Mouse (Mus musculus) kidney, embryonic 16.5 days (tissue): ENCODE data around the gene Pus1. TPM values are rescaled to one million over a fixed set of nuclear protein-coding genes. Genes with fewer than 3 reads are reported as not detected.
A peak's percentile ranks its signal among the peaks of the same experiment; 100 is the strongest.

Source experiments
- ATAC-seq: fragments of 200-750 bp; cut with Nextera tagmentation; 2 replicates; pipeline ENCODE4 v1.8.0; 2017; ENCODE audit warnings: moderate TSS enrichment; ENCODE audit not compliant: low FRiP score, low TSS enrichment
- H3K27ac ChIP-seq: fragments of 300-500 bp; sonication (generic); 2 replicates; pipeline ENCODE4 v1.5.1; 2014; ENCODE audit warnings: low read length
- H3K27me3 ChIP-seq: fragments of 300-500 bp; sonication (generic); 2 replicates; pipeline ENCODE4 v1.6.1; 2014; ENCODE audit warnings: low read length, control low read depth, mixed read lengths; ENCODE audit not compliant: insufficient read depth
- H3K36me3 ChIP-seq: fragments of 300-500 bp; sonication (generic); 2 replicates; pipeline ENCODE4 v1.6.1; 2014; ENCODE audit warnings: low read length, control low read depth, mixed read lengths; ENCODE audit not compliant: insufficient read depth
- H3K4me1 ChIP-seq: fragments of 300-500 bp; sonication (generic); 2 replicates; pipeline ENCODE4 v1.6.1; 2014; ENCODE audit warnings: low read length, control low read depth, mixed read lengths; ENCODE audit not compliant: insufficient read depth
- H3K4me2 ChIP-seq: fragments of 300-500 bp; sonication (generic); replicated peaks from 2 replicates; pipeline ENCODE4 v1.6.1; 2014; ENCODE audit warnings: low read depth, low read length
- H3K4me3 ChIP-seq: fragments of 300-500 bp; sonication (generic); 2 replicates; pipeline ENCODE4 v1.5.1; 2014; ENCODE audit warnings: mild to moderate bottlenecking, low read length
- H3K9ac ChIP-seq: fragments of 300-500 bp; sonication (generic); replicated peaks from 2 replicates; pipeline ENCODE4 v1.6.1; 2014; ENCODE audit warnings: low read length
- H3K9me3 ChIP-seq: fragments of 300-500 bp; sonication (generic); 2 replicates; pipeline ENCODE4 v1.6.1; 2016; ENCODE audit warnings: low read length, control low read depth
- WGBS: fragments of 180-500 bp; shearing (Covaris S2); extraction: QIAGEN DNeasy Blood & Tissue Kit; methylation state at CpG from one replicate; pipeline ENCODE4 v1.1.7; 2014; 5-methylcytosine and 5-hydroxymethylcytosine counted together
- polyA plus RNA-seq: library from polyadenylated mRNA; unstranded; fragments of >200 nt; fragmentation: Nextera tagmentation; extraction: Ambion mirVana; gene quantifications from 2 replicates; pipeline ENCODE4 v1.2.1, GENCODE M21; 2015

The Pus1 gene
- polyA plus RNA-seq, result 44.4 and 45.1 TPM in 2 replicates

DNA sequence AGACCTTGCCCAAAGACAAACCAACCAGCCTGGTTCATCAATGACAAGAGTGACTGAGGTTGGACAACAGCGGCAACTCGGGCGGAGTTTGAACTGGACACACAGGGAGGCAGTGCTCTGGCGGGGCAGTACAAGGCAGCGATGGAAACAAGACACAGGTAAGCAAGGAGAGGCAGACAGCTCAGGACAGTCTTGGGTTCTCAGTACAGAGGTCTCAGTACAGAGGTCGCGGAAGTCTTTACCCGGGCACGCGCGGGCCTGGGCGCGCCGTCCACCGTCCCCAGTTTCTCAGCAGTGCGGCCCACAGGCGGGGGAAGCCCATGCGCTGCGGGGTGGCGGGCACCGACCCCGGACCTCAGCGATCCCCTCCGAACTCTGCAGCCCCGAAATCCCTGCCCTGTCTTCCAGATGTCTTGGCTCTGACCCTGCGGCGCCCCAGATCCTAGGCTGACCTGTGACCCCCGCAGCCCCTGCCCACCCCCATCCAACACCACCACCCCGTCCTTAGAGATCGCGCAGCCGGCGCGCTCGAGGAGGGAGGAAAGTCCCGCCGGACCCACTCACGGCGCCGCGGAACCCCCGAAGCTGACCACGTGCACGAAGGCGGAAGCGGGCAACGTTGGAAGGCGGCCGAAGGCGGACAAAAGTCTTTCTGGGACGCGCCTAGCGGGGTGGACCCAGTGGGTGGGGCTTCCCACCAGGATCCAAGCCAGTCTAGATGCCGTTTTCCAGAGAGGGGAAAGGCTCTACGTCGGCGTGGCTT is at the start of gene Pus1:
Gene Pus1, minus strand, starts transcription at position 662 of the 763 bp plus-strand sequence.
- Histone ChIP-seq H3K9ac (peak within 1 kb of the TSS; percentile 81), H3K27ac (peak within 1 kb of the TSS; percentile 59), H3K4me3 (peak within 1 kb of the TSS; percentile 79), H3K36me3 (peaks cover 20% of the 10 kb centered on the region), H3K4me1 (peaks cover 9% of the 10 kb centered on the region), H3K27me3 (no peaks in the 10 kb centered on the region), H3K4me2 (peak within 1 kb of the TSS; percentile 74), H3K9me3 (no peaks in the 10 kb centered on the region)
- WGBS, result 1% methylated on average over 52 of the region's 57 CpGs
- peak; percentile 87 for ATAC-seq

DNA sequence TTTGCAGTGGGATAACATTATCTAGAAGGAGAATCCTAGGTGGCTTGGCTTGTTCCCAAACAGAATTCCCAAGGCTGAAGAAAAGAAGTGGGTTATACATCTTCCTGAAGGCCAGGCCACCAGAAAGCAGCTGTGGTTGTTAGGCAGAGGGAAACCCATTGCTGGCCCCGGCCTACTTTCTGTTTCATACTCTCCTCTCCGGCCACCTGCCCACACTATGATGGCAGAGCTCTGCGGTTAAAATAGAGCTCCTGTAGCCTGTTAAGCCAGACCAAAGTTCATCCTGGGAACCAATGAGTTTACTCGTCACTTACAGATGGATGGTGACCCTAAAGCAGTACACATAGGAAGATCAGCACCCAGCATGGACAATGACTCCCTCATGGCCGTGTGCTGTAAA is 47.1 kb upstream of the Pus1 start:
- Histone ChIP-seq H3K4me1 (peaks cover 19% of the 10 kb centered on the region; the same call in 1 of the 2 replicates), H3K27me3 (no peaks in the 10 kb centered on the region), H3K9me3 (no peaks in the 10 kb centered on the region), H3K27ac (peak overlapping the region; percentile 73), H3K36me3 (peaks cover 7% of the 10 kb centered on the region; the same call in 1 of the 2 replicates), H3K4me2 (no peak overlapping the region), H3K4me3 (no peak overlapping the region), H3K9ac (no peak overlapping the region)
- 85% methylated on average over 5 of the region's 5 CpGs for WGBS
- ATAC-seq, result no peak

DNA sequence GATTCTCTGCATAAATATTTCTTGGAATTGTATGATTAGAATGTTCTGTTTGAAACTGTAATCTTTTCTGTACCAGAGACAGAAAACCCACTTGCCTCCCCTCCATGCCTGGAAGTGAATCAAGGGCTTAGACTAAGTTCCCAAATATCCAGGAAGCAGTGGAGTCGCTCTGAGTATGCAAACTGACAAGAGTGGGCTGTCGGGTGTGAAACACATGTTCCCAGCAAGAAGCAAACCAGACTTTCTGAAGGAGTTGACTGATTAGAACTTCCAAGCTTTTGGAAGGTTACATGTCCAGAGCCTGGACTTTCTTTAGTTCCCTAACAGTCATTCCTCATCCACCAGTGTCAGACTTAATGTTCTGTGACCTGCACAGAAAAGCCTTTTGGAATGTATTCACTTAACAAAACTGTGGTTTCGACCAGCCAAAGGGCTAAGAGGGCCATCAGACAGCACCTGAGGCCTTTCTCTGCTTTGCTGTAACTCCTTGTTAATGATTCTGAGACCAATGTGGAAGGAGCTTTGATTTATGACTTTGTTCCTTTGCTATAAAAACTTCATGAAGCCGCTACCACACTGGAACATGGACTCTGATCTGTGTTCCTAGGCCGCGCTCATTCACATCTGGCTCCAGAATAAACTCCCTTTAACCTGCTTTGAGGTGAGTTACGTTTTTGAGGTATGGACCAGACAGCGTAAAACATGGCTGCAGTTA is 46.5 kb upstream of the Pus1 start:
- 0 out of 2 replicates have a peak overlapping the region, but pooled peaks have one; percentile 1 for H3K9ac ChIP-seq
- peaks cover 3% of the 10 kb centered on the region; the same call in 1 of the 2 replicates for H3K36me3 ChIP-seq
- peaks cover 19% of the 10 kb centered on the region; the same call in 1 of the 2 replicates for H3K4me1 ChIP-seq
- peak; percentile 84 for ATAC-seq
- peak overlapping the region; percentile 73 for H3K27ac ChIP-seq
- no peak overlapping the region for H3K4me3 ChIP-seq
- no peaks in the 10 kb centered on the region for H3K27me3 ChIP-seq
- 38% methylated on average over 8 of the region's 8 CpGs for WGBS
- no peak overlapping the region for H3K4me2 ChIP-seq
- no peaks in the 10 kb centered on the region for H3K9me3 ChIP-seq

DNA sequence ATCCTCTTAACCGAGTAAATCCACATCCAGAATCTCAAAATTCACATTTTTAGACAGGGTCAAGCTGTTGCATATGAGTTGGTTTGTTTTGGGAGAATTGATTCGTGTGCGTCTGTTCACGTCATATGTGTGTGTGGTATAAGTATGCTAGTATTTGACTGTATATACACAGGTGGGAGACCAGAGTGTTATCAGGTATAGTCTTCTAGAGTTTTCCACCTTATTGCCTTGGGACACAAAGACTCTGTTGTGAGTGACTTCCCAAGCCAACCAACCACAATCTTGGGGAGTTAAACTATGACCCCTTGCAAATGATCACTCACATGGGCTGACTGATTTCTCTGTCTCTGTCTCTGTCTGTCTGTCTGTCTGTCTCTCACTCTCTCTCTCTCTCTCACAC is 44.0 kb upstream of the Pus1 start:
- Histone ChIP-seq H3K4me2 (no peak overlapping the region), H3K9me3 (no peaks in the 10 kb centered on the region), H3K27me3 (no peaks in the 10 kb centered on the region), H3K36me3 (peaks cover 3% of the 10 kb centered on the region; the same call in 1 of the 2 replicates), H3K27ac (no peak overlapping the region), H3K4me3 (no peak overlapping the region), H3K4me1 (peaks cover 19% of the 10 kb centered on the region; the same call in 1 of the 2 replicates), H3K9ac (no peak overlapping the region)
- no peak for ATAC-seq
- 89% methylated on average over 4 of the region's 4 CpGs for WGBS

GRCm38 (mm10) chr5:110809667-110810325 is 29.3 kb upstream of the Pus1 start, which contains the start of gene Ulk1:
Gene Ulk1, minus strand, starts transcription at chr5:110810097.
- peak within 1 kb of the TSS; percentile 87 for H3K4me3 ChIP-seq
- peak; percentile 96 for ATAC-seq
- no peaks in the 10 kb centered on the region for H3K36me3 ChIP-seq
- H3K4me2 ChIP-seq, result peak within 1 kb of the TSS; percentile 94
- no peaks in the 10 kb centered on the region for H3K27me3 ChIP-seq
- no peaks in the 10 kb centered on the region for H3K9me3 ChIP-seq
- H3K4me1 ChIP-seq, result peaks cover 18% of the 10 kb centered on the region
- H3K27ac ChIP-seq, result peak within 1 kb of the TSS; percentile 77
- WGBS, result under 1% methylated on average over 79 of the region's 80 CpGs
- H3K9ac ChIP-seq, result peak within 1 kb of the TSS; percentile 93

GRCm38 (mm10) chr5:110808821-110809666 is 28.6 kb upstream of the Pus1 start:
- Histone ChIP-seq H3K9me3 (no peaks in the 10 kb centered on the region), H3K27me3 (no peaks in the 10 kb centered on the region), H3K36me3 (no peaks in the 10 kb centered on the region), H3K4me2 (peak overlapping the region; percentile 94), H3K4me3 (peak overlapping the region; percentile 87), H3K9ac (peak overlapping the region; percentile 93), H3K27ac (peak overlapping the region; percentile 77), H3K4me1 (peaks cover 18% of the 10 kb centered on the region)
- no peak; the same call in 1 of the 2 replicates for ATAC-seq
- under 1% methylated on average over 27 of the region's 27 CpGs for WGBS

GRCm38 (mm10) chr5:110808061-110808631 is 27.7 kb upstream of the Pus1 start:
- Histone ChIP-seq H3K36me3 (peaks cover 3% of the 10 kb centered on the region; the same call in 1 of the 2 replicates), H3K9me3 (no peaks in the 10 kb centered on the region), H3K27ac (peak overlapping the region; percentile 62), H3K27me3 (no peaks in the 10 kb centered on the region), H3K4me1 (peaks cover 18% of the 10 kb centered on the region), H3K9ac (peak overlapping the region; percentile 93), H3K4me3 (peak overlapping the region; percentile 87), H3K4me2 (peak overlapping the region; percentile 94)
- 3% methylated on average over 14 of the region's 14 CpGs for WGBS
- ATAC-seq, result peak; percentile 73

- H3K4me3 ChIP-seq, result peak overlapping the region; percentile 87; the same call in 1 of the 2 replicates
- H3K4me2 ChIP-seq, result peak overlapping the region; percentile 94
- no peak for ATAC-seq
- H3K27me3 ChIP-seq, result no peaks in the 10 kb centered on the region
- WGBS, result 77% methylated on average over 4 of the region's 4 CpGs
- no peaks in the 10 kb centered on the region for H3K9me3 ChIP-seq
- H3K36me3 ChIP-seq, result peaks cover 4% of the 10 kb centered on the region; the same call in 1 of the 2 replicates
- H3K9ac ChIP-seq, result no peak overlapping the region; the same call in 1 of the 2 replicates
- H3K27ac ChIP-seq, result no peak overlapping the region
- H3K4me1 ChIP-seq, result peaks cover 18% of the 10 kb centered on the region
Observed at GRCm38 (mm10) chr5:110807453-110807852, 27.0 kb upstream of the Pus1 start.
